Mouse (Mus musculus) B cell, adult 2 months (primary cell): ENCODE results near the gene C1s1.
"Not testable (repeated sequence)": the region's sequence is repeated elsewhere in the genome, so short reads cannot be mapped to it uniquely, and the experiment has no call there.

Experiments used
- DNase-seq, 2 experiments: peaks; one replicate each; pipeline ENCODE4 v3.0.0; 2022

Gene C1s1

DNA sequence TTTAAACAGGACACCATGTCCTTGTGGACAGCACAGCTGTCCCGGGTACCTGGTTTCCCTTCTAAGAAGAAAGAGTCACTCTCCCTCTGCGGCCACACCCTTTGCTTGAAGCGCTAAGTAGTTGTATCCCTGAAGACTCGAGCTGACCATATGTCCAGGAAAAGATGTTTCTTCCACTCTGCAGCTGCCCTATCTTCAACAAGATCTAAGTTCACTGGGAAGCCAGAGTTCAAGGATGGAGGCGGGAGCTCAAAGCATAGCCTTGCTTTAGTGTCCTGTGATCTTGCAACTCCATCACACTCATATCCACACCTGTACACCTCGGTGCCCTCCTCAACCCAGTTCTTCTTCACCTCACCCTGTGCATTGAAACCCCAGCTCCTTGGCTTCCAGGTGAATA lies 30.2 kb downstream of the C1s1 start:
- DNase-seq, result no peak

DNA sequence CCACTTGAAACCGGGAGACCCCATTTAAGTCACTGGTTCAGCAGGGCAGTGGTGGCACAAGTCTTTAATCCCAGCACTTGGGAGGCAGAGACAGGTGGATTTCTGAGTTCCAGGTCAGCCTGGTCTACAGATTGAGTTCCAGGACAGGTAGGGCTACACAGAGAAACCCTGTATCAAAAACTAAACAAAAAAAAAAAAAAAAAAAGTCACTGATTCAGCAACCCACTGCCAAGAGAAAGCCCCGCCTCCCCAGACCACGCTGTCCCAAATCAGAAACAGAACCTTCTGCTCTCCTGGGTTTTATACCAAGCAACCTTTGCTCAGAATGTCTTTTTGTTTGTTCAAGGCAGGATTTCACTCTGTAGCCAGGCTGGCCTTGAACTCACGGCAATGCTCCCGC lies 33.0 kb downstream of the C1s1 start:
- not testable (repeated sequence) for DNase-seq

DNA sequence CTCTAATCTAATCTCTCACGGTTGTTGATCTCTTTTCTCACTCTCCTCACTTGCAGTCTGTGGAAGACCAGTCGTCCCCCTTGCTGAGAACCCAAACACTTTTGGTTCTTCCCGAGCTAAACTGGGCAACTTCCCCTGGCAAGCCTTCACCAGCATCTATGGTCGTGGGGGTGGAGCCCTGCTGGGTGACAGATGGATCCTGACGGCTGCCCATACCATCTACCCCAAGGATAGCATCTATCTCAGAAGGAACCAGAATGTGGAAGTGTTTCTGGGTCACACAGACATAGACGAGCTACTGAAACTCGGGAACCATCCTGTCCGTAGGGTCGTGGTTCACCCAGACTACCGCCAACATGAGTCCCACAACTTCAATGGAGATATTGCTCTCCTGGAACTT lies 33.9 kb downstream of the C1s1 start:
- DNase-seq, result no peak

DNA sequence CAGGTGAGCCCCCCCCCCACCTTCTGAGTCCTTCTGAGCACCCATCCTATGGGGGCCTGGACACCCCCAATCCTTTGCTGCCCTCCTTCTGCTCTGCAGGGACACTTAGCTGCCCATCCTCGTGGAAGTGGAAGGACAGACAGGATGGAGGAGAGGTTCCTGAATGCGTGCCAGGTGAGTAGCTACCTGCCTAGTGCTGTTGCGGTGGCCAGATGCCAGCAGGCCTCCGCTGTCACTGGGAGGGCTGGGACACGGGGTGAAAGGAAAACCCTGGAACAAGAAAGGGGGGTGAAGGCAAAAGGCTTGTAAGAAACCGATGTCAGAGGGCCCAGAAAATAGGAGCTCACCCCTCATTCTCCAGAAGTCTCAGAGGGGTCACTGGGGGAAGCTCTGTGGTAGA lies 35.2 kb downstream of the C1s1 start:
- DNase-seq, result no peak

DNA sequence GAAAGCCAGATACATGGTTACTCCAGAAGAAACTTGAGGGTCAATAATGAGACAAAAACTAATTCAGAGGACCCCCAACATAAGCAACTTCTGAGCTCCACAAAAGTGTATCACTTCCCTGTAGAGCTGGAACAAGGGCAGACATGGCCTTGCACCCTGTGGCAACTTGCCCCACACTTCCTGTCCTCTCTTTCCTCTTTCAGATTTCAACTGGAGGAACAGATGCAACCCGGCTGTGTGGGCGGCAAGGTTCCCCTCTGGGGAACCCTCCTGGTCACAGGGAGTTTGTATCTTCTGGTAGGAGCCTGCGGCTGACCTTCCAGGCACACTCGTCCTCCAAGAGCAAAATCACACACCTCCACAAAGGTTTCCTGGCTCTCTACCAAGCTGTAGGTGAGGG lies 37.1 kb downstream of the C1s1 start:
- DNase-seq, result peak; percentile 9 to 14

DNA sequence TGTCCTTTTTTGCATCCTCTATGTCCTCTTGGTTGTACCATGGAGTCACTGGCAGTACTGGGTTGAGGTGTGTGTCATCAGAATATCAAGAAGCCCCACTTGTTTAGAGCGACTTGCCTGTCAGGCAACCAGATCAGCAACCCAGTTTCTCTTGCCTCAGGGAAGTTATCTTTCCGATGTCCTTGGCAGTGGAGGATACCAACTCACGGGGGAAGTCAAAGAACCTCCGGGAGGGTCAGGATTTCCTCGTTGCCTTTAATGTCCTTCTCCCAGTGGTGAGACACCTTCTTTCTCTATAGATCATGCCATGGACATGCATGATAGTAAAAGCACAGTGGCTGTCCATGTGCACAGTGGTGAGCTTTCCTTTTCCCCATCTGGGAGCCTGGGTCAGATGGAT lies 40.1 kb downstream of the C1s1 start:
- DNase-seq, result no peak

DNA sequence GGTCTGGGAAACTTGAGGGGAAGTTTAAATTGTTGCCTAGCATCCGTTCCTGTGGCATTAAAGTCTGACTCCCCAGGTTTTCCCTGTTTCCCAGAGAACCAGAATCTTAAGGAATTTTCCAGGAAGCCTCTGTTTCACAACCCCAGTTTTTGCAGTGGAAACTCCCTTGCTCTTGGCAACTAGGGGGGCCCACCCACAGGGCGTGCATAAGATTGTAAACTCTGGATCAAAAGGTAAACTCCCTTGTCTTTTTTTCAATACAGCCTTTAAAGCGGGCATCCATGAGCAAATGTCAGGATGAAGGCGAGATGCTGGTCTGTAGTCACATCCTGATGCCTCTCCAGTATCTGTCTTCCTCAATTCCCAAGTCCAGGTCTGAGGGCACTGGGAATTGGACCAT lies 40.7 kb downstream of the C1s1 start:
- DNase-seq, result no peak

DNA sequence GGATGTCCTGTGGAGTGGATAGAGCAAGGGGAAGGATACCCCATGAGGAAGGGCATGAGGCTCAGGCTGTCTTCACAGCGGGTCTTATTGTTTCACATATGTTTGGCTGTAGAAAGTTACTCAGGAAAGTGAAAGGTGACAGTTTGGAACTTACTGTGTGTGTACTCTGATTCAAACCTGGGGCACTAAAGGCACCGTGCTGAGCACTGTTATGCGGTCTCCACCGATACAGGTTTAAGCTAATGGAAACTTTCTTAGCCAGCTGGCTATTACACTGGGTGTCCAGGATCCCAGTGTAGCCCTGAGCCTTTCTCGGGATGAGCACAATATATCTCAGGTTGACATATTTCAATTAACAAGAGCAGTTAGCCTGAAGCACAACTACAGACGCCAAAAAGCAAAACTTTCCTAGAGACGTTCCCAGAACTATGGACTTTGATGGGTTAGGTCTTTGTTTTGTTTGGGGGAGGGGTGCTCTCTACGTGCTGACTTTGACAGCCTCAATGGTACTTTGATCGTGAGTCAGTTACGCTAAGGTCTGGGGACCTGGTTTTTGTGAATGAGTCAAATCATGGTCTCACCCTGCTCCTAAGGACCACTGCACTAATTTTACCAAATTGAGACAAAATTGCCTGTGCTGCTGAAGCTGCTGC lies 42.1 kb downstream of the C1s1 start:
- DNase-seq, result no peak

DNA sequence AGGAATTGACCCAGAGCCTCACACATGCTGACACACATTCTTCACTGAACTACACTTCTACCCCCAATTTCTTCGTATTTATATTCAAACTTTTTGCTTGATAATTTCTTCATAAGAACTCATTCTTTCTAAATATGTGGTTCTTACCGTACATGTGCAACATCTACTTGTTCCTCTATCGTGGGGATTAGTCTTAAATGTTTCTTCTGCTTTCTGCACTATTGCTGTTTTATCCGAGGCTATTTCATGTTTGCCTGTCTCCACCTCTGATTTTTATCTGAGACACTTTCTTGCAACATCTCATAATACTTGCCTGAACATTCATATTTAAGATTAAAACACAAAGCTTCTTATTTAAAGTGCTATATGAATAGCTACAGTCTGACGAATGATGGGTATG lies 46.1 kb downstream of the C1s1 start:
- DNase-seq, result no peak

DNA sequence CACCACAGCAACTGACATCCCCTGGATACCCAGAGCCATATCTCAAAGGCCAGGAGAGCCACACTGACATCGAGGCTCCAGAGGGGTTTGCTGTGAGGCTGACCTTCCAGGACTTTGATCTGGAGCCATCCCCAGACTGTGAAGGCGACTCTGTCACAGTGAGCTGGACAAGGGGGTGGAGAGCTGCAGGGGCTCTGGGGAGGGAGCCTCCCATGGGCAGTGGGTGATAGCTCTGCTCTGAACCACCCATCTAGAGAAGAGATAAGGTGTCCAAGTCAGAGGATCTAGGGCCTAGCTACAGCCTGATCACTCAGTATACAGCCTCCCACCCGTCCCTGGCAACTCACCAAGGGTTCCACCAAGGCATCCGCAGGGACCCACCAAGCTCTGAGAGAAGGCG lies 48.3 kb downstream of the C1s1 start:
- no peak for DNase-seq

DNA sequence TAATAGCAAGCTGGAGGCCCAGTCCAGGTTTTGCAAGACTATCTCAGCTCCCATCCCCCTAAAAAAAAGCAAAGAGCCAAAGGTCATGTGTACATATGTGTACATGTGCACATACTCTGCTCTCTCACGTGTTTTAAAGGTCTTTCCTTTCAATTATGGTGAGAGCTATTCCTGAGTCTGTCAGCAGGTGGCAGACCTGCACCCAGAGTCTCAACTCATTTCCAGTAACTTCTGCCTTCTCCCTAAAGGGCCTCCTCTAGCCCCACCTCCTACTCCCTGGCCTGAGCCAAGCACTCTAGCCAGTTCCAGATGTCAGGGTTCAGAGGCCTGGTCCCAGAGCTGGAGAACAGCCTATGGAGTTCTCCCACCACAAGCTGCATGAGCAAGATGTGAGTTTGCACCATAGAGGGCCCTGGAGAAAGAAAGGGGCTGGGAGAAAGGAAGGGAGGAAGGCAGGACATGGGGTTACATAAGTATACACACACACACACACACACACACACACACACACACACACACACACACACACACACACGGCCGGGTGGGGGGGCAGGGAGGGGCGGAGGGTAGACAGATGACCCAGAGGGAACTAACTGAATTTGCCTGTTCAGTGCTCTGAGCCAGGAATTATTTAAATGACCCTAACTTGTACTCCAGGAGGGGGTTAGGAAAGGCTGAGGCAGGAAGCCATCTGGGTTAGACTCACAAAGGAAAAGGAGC lies 49.2 kb downstream of the C1s1 start, which contains the start of gene C1rl:
TSS of gene C1rl (plus strand) at position 272 of the 720 bp plus-strand sequence.
- DNase-seq, result peak; percentile 61 to 64

DNA sequence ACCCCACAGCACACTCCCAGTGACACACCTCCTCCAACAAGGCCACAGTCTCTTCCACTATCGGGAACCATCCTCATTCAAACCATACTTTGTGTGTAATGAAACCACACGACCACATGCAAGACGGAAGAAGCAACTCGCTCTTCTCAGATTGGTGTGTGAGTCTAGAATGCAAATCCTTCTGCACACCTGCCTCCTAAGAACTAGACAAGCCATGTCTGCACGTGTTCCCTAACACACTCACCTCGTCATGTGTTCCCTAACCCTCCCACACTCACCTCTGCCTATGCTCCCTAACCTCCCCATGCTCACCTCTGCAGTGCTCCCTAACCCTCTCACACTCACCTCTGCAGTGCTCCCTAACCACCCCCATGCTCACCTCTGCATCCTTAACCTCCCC lies 50.7 kb downstream of the C1s1 start:
- DNase-seq, result no peak

DNA sequence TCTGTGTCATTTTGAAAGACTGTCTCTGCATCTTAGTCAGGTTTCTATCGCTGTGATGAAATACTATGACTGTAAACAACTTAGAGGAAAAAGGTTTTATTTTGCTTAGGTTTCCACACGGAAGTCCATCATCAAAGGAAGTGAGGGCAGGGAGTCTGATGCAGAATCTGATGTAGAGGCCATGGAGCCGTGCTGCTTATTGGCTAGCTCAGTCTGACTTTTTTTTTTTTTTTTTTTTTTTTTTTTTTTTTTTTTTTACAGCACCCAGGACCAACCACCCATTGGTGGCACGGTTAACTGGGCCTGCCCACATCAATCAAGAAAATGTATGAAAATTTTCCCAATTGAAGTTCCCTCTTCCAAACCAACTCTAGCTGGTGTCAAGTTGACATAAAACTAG lies 53.2 kb downstream of the C1s1 start:
- DNase-seq, result no peak

DNA sequence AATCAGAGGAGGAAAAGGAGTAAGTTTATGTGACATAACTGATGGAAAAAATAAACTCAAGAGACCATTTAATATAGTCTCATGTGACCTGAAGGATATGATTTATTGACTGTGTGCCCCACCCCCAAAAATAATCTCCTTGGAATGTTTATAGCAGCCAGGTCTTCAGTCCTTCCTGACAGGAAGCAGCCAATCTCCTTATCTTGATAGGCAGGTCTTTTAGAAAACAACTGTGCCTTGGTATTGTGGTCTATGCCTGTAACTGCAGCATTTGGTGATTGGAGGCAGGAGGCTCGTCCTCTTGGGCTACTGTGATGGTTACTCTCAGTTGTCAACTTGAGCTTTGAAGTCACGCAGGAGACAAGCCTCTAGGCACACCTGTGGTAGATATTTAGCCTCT lies 54.6 kb downstream of the C1s1 start:
- no peak for DNase-seq

DNA sequence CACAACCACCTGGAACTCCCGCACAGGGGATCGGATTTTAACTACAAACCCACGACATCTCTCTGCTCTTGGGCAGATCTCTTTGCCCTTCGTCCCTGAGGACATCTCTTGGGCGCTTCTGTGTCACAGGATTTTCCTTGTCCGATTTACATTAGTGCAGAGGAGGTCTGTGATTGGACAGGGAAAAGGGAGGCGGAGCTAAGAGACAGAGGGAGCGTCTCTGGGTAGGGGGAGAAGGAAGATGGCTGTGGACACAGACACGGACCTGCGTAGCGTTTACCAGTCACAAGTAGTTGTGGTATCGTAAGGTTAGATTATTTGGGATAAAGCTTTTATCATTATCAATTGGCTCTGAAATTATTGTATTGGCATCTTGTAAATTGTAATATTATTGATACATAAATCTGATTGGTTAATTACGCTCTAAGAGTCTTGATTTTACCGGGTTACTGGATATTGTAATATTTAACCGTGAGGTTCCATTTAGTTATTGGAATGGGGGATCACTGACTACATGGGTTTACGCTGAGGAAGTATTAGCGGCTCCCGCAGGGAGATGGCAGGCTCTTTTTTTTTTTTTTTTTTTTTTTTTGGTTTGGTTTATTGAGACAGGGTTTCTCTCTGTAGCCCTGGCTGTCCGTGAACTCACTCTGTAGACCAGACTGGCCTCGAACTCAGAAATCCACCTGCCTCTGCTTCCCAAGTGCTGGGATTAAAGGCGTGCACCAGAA lies 56.6 kb downstream of the C1s1 start:
- no peak for DNase-seq

DNA sequence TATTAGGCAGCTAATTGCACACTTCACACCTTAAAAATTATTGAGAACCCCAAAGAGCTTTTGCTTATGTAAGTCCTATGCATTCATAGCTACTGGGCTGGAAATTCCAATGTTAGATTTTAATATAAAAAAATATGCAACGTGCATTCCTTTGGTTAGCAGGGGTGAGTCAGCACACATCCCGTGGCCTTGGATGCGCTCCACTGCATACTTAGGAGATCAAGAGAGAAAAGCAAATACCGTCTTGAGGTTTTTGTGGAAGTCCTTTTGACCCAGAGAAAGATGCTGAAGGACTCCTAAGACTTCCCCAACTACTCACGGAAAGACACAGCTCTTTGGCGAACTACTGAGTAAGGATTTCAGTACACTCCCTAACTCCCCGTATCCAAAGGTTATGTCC lies 57.3 kb downstream of the C1s1 start:
- DNase-seq, result no peak

DNA sequence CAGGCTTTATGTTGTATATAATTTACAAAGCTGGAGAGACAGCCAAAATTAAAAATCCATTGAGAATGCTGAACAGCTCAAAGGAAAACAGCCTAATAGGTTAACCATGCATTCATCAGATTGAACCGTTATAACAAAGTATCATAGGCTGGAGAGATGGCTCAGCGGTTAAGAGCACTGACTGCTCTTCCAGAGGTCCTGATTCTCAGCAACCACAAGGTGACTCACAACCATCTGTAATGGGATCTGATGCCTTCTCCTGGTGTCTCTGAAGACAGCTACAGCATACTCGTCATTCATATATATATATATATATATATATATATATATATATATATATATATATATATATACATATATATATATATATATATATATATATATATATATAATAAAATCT lies 58.3 kb downstream of the C1s1 start:
- DNase-seq, result not testable (repeated sequence)

DNA sequence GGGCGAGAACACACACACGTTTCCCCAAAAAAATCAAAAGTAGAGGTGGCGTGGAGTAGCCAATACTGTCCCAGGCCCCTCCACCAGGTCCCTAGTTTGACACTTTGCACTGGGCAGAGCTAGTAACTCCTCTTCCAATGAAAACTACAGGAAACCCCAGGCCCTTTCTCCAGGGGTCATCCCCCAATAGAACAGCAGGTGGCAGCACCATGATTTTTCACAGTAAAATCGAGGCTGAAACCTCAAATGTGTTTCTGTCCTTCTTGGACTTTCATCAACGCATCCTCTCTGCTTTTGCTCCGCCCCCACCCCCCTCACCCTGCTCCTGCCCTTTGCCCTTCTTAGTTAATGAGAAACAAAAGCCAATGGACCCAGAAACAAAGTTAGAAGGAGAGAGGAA lies 60.6 kb downstream of the C1s1 start:
- DNase-seq, result peak; percentile 55 to 63
